Mouse (Mus musculus) heart, embryonic 11.5 days (tissue): ENCODE measurements around the gene Alg5. TPM values are rescaled to one million over a fixed set of nuclear protein-coding genes. Genes with fewer than 3 reads are reported as not detected.
"Not testable (repeated sequence)": the region's sequence is repeated elsewhere in the genome, so short reads cannot be mapped to it uniquely, and the experiment has no call there.

Source experiments
- ATAC-seq: fragments of 200-750 bp; cut with Nextera tagmentation; replicated peaks from 2 replicates; pipeline ENCODE4 v1.8.0; 2017; ENCODE audit warnings: moderate library complexity; ENCODE audit not compliant: insufficient number of reproducible peaks, low FRiP score, low TSS enrichment
- H3K27ac ChIP-seq: fragments of 300-500 bp; sonication (generic); 2 replicates; pipeline ENCODE4 v1.5.1; 2014; ENCODE audit warnings: mild to moderate bottlenecking, low read depth, low read length
- H3K27me3 ChIP-seq: fragments of 300-500 bp; sonication (generic); 2 replicates; pipeline ENCODE4 v1.6.1; 2014; ENCODE audit warnings: mild to moderate bottlenecking, low read length, mixed read lengths; ENCODE audit not compliant: control insufficient read depth, insufficient read depth
- H3K36me3 ChIP-seq: fragments of 300-500 bp; sonication (generic); 2 replicates; pipeline ENCODE4 v1.6.1; 2014; ENCODE audit warnings: mild to moderate bottlenecking, low read length, moderate library complexity, mixed read lengths; ENCODE audit not compliant: control insufficient read depth, insufficient read depth
- H3K4me1 ChIP-seq: fragments of 300-500 bp; sonication (generic); 2 replicates; pipeline ENCODE4 v1.6.1; 2014; ENCODE audit warnings: low read length; ENCODE audit not compliant: control insufficient read depth, insufficient read depth
- H3K4me2 ChIP-seq: fragments of 300-500 bp; sonication (generic); 2 replicates; pipeline ENCODE4 v1.6.1; 2014; ENCODE audit warnings: mild to moderate bottlenecking, moderate library complexity
- H3K4me3 ChIP-seq: fragments of 300-500 bp; sonication (generic); 2 replicates; pipeline ENCODE4 v1.5.1; 2014; ENCODE audit warnings: low read depth, low read length
- H3K9ac ChIP-seq: fragments of 300-500 bp; sonication (generic); 2 replicates; pipeline ENCODE4 v1.6.1; 2014; ENCODE audit warnings: mild to moderate bottlenecking, low read depth, low read length, moderate library complexity
- H3K9me3 ChIP-seq: fragments of 300-500 bp; sonication (generic); replicated peaks from 2 replicates; pipeline ENCODE4 v1.6.1; 2016; ENCODE audit warnings: low read length; ENCODE audit not compliant: control insufficient read depth
- WGBS: fragments of 180-500 bp; shearing (Covaris S2); extraction: QIAGEN DNeasy Blood & Tissue Kit; methylation state at CpG from one replicate; pipeline ENCODE4 v1.1.7; 2014; ENCODE audit not compliant: insufficient replicate concordance; 5-methylcytosine and 5-hydroxymethylcytosine counted together
- polyA plus RNA-seq: library from polyadenylated mRNA; unstranded; fragments of >200 nt; fragmentation: Nextera tagmentation; extraction: Ambion mirVana; gene quantifications from 2 replicates; pipeline ENCODE4 v1.2.1, GENCODE M21; 2014

Gene Alg5
- polyA plus RNA-seq = 38.7 and 39.5 TPM in 2 replicates

DNA sequence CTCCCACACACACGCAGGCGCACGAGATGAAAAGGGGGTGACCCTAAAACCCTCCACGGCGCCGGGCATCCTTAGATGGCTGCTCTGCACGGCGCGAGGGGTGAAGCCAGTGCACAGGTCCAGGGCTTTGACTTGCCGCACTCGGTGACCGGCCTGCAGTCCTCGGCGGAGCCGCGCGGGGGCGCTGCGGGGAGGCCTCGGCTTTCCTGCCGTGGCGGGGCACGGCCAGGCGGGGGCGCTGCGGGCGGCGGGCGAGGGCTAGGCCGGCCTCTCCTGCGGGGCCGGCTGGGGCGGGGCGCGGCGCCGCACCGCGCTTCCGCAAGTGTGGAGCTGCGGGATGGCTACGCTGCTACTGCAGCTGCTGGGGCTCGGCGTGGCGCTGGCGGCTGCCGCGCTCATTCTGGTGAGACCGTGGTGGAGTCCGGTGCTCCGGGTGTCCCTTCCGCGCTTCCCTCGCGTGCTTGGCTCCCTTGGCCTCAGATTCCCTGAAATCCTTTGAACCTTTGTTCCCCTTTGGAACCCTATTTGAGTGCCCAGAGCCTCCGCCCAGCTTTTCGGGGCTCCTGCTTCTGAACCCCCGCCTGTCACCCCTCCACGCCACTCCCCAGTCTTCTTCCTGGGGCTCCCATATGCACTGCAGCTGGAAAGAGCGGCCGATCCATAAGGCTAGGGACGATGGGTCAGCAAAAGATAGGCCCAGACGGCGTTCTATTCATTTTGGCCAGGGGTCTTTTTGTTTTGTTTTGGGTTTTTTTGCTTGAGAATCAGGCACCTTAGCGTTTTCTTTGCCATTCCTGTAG lies at the start of gene Alg5, which contains the start of gene Exosc8:
TSS of gene Alg5 (plus strand) at position 293 of the 800 bp plus-strand sequence.
TSS of gene Exosc8 (minus strand) at position 147 of the 800 bp plus-strand sequence.
- Histone ChIP-seq H3K27me3 (no peaks in the 10 kb centered on the region), H3K9ac (peak within 1 kb of the TSS; percentile 98), H3K4me2 (peak within 1 kb of the TSS; percentile 87), H3K4me1 (peaks cover 9% of the 10 kb centered on the region; the same call in 1 of the 2 replicates), H3K4me3 (peak within 1 kb of the TSS; percentile 95), H3K27ac (peak within 1 kb of the TSS; percentile 99), H3K9me3 (no peaks in the 10 kb centered on the region), H3K36me3 (peaks cover 8% of the 10 kb centered on the region)
- WGBS = under 1% methylated on average over 51 of the region's 65 CpGs
- peak; percentile 87 for ATAC-seq

DNA sequence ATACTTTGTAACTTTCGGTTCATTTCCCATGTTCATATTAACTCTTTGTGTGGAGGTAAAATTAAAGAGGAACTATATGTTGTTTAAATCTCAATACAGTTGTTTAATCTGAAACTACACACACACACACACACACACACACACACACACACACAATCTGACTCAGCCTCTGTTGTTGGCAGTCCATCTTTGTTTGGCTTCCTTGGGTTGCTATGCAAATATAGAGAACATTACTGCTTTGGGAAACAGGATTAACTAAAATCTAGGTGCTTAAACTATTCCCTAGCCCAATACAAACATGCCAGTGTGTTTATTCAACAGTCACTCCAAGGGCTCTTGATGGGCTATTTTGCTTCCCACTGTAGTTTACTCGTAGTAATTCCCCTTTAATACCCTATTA lies 48.1 kb upstream of the Alg5 start:
- H3K9ac ChIP-seq = no peak overlapping the region
- H3K36me3 ChIP-seq = no peaks in the 10 kb centered on the region
- no peak for ATAC-seq
- H3K9me3 ChIP-seq = no peaks in the 10 kb centered on the region
- no peak overlapping the region for H3K4me2 ChIP-seq
- H3K4me1 ChIP-seq = no peaks in the 10 kb centered on the region; the same call in 1 of the 2 replicates
- WGBS = 70% methylated on average over 2 of the region's 2 CpGs
- H3K27me3 ChIP-seq = no peaks in the 10 kb centered on the region
- H3K4me3 ChIP-seq = no peak overlapping the region
- H3K27ac ChIP-seq = no peak overlapping the region

DNA sequence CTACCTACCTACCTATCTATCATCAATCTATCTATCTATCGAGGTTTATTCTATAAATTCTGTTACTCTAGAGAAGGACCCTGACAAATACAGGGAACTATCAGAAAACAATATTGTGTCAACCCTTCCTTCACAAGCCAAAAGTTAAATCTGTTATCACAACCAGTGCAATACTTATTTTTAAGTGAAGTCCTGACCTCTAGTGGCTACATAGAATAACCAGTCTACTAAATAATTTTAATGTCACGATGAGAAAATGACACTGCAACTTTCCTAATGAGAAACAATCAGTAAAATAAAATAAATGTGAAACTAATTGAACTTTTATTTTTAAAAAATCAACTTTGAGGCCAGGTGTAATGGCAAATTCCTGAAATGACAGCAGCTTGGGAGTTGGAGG lies 46.2 kb upstream of the Alg5 start:
- WGBS = 38% methylated on average over 2 of the region's 2 CpGs
- H3K27me3 ChIP-seq = no peaks in the 10 kb centered on the region
- no peaks in the 10 kb centered on the region; the same call in 1 of the 2 replicates for H3K4me1 ChIP-seq
- no peak for ATAC-seq
- no peak overlapping the region for H3K27ac ChIP-seq
- no peaks in the 10 kb centered on the region for H3K36me3 ChIP-seq
- no peak overlapping the region for H3K4me2 ChIP-seq
- no peaks in the 10 kb centered on the region for H3K9me3 ChIP-seq
- H3K4me3 ChIP-seq = no peak overlapping the region
- H3K9ac ChIP-seq = no peak overlapping the region

DNA sequence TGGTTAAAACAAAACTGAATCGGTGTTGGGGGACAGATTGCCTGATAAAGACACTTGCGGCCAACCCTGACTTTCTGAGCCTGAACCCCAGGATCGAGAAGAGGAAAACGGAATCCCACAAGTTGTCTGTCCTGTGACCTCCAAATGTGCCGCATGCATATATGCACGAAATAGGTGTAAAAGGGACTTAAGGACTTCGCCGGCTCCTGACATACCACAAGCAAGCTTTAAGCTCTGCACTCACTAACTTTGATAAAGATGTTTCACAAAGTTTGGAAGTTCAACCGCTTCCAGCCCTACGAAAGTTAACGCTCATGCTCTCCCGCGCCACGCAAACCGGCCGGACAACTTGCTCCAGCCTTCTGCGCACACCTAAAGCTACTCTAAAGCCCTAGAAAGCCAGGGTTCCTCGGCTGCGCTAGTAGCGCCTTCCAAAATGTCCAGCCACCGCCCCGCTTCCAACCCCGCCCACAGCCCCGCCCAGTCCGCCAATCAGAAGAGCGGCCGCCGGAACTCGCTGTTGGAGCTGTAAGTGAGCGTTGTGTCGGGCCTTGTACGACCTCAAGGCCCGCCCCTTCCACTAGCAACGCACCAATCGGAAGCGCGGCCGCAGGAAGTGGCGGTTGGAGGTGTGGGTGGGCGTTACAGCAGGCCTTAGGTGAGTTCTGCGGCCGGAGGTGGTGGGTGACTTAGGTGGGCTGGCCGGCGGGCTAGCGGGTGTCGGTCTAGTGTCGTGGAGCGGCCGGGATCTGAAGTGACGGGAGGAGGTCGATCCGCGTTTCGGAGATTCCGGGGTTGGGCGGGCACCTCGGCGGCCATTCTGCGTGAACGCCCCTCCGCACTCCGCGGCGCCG lies 42.9 kb upstream of the Alg5 start, which contains the start of gene Supt20:
TSS of gene Supt20 (plus strand) at position 606 of the 854 bp plus-strand sequence.
- Histone ChIP-seq H3K27ac (peak within 1 kb of the TSS; percentile 89), H3K4me2 (peak within 1 kb of the TSS; percentile 87), H3K27me3 (no peaks in the 10 kb centered on the region), H3K9ac (peak within 1 kb of the TSS; percentile 82), H3K4me3 (peak within 1 kb of the TSS; percentile 69), H3K9me3 (no peaks in the 10 kb centered on the region), H3K4me1 (peaks cover 5% of the 10 kb centered on the region), H3K36me3 (peaks cover 4% of the 10 kb centered on the region; the same call in 1 of the 2 replicates)
- WGBS = 1% methylated on average over 65 of the region's 65 CpGs
- ATAC-seq = peak; percentile 99

DNA sequence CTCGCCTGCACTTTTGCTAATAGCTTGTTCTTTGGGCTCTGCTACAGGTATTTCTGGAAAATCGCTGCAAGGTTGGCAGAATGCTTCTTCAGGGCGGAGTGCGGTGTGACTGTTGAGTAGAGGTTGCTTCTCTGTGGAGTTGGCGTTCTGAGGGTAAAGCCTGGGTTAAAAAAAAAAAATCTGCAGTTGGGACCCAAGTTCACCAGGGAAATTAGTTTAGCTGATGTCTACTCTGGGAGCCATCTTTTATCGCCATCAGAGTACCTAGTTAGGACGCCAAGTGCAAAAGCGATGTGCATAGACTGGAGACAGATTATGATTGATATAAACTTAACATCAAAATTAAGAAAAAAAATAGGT lies 42.3 kb upstream of the Alg5 start:
- peak overlapping the region; percentile 89 for H3K27ac ChIP-seq
- H3K9me3 ChIP-seq = no peaks in the 10 kb centered on the region
- H3K4me1 ChIP-seq = peaks cover 5% of the 10 kb centered on the region
- 0% methylated on average over 8 of the region's 8 CpGs for WGBS
- ATAC-seq = no peak
- H3K9ac ChIP-seq = peak overlapping the region; percentile 82
- H3K4me3 ChIP-seq = peak overlapping the region; percentile 69
- peak overlapping the region; percentile 67 for H3K4me2 ChIP-seq
- peaks cover 4% of the 10 kb centered on the region; the same call in 1 of the 2 replicates for H3K36me3 ChIP-seq
- H3K27me3 ChIP-seq = no peaks in the 10 kb centered on the region

DNA sequence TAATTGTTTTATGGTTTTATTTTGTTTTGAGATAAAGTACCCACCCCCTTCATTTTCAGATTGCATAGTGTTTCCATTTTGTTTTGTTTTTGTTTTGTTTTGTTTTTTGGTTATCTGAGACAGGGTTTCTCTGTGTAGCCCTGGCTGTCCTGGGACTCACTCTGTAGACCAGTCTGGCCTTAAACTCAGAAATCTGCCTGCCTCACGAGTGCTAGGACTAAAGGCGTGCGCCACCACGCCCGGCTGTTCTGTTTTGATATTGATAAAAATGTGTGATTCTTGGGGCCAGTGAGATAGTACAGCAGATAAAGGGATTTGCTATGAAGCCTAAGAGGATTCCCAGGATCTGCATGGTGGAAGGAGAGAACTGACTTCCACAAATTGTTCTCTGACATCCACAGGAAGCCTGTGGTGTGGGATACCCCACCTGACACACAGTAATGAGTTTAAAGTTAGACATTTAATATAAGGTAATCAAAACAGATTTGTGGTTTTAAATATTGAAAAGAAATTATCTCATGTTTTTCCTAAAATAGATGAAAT lies 35.5 kb upstream of the Alg5 start:
- no peaks in the 10 kb centered on the region for H3K9me3 ChIP-seq
- no peaks in the 10 kb centered on the region for H3K4me1 ChIP-seq
- no peak for ATAC-seq
- no peaks in the 10 kb centered on the region for H3K27me3 ChIP-seq
- H3K9ac ChIP-seq = no peak overlapping the region
- peaks cover 27% of the 10 kb centered on the region for H3K36me3 ChIP-seq
- H3K4me2 ChIP-seq = no peak overlapping the region
- no peak overlapping the region for H3K4me3 ChIP-seq
- WGBS = 40% methylated on average over 5 of the region's 5 CpGs
- no peak overlapping the region for H3K27ac ChIP-seq

DNA sequence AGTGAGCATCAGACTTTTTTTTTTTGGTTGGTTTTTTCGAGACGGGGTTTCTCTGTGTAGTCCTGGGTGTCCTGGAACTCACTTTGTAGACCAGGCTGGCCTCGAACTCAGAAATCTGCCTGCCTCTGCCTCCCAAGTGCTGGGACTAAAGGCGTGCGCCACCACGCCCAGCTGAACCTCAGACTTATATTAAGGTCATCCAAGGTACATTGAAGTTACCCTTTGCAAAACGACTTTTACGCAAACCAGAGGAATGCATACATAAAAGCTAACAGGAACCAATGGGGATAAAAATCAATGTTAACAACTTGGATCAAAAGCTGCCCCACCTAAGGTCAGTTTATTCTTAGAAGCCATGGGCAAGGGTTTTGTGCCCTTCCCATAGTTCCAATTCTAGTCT lies 31.2 kb upstream of the Alg5 start:
- H3K36me3 ChIP-seq = peaks cover 28% of the 10 kb centered on the region
- not testable (repeated sequence) for H3K4me3 ChIP-seq, H3K9me3 ChIP-seq, H3K9ac ChIP-seq, H3K4me1 ChIP-seq, H3K27ac ChIP-seq, H3K4me2 ChIP-seq, ATAC-seq, H3K27me3 ChIP-seq
- 97% methylated on average over 8 of the region's 8 CpGs for WGBS

DNA sequence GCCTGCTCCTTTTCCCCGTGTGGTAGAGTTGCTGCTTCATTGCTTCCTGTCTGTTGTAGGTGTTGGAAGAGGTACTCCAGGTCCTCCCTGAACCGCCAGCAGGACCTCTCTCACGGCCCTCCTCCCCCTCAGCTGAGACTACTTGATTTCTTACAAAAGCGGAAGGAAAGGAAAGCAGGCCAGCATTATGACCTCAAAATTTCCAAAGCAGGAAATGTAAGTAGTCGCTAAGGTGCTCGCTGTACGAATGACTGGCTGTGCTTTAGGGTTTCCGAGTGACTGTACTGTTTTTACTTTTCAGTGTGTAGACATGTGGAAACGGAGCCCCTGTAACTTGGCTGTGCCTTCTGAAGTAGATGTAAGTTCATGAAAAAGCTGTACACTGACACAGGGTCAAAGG lies 26.4 kb upstream of the Alg5 start:
- H3K9ac ChIP-seq = no peak overlapping the region
- H3K36me3 ChIP-seq = peaks cover 29% of the 10 kb centered on the region
- H3K4me1 ChIP-seq = no peaks in the 10 kb centered on the region
- no peak overlapping the region for H3K4me2 ChIP-seq
- no peak overlapping the region for H3K4me3 ChIP-seq
- ATAC-seq = no peak
- H3K27me3 ChIP-seq = no peaks in the 10 kb centered on the region
- no peaks in the 10 kb centered on the region for H3K9me3 ChIP-seq
- H3K27ac ChIP-seq = no peak overlapping the region
- 69% methylated on average over 9 of the region's 9 CpGs for WGBS
